Mouse (Mus musculus) lung, postnatal 25 days (tissue): ENCODE measurements around the gene Cdk5rap1.
A peak's percentile ranks its signal among the peaks of the same experiment; 100 is the strongest.
"Not testable (repeated sequence)": the region's sequence is repeated elsewhere in the genome, so short reads cannot be mapped to it uniquely, and the experiment has no call there.

ENCODE experiments used
- DNase-seq: peaks from one replicate; pipeline ENCODE4 v3.0.0; 2022; ENCODE audit warnings: low spot score

Gene Cdk5rap1

GRCm38 (mm10) chr2:154374807-154375601 is 2.2 kb upstream of the Cdk5rap1 start:
- peak; percentile 60 for DNase-seq

GRCm38 (mm10) chr2:154373961-154374632 is 1.3 kb upstream of the Cdk5rap1 start:
- DNase-seq = peak; percentile 51

- DNase-seq = peak; percentile 85
These were observed 520 bp downstream of the Cdk5rap1 start for GRCm38 (mm10) chr2:154372151-154372829.

GRCm38 (mm10) chr2:154367510-154367909 is 5.3 kb downstream of the Cdk5rap1 start:
- no peak for DNase-seq

- not testable (repeated sequence) for DNase-seq
These were observed 18.8 kb downstream of the Cdk5rap1 start for GRCm38 (mm10) chr2:154354000-154354425.

GRCm38 (mm10) chr2:154348152-154348551 is 24.7 kb downstream of the Cdk5rap1 start:
- DNase-seq = no peak

- DNase-seq = no peak
These were observed 33.5 kb downstream of the Cdk5rap1 start for GRCm38 (mm10) chr2:154339356-154339755.

GRCm38 (mm10) chr2:154338161-154338560 is 34.6 kb downstream of the Cdk5rap1 start:
- DNase-seq = no peak

GRCm38 (mm10) chr2:154335572-154335971 is 37.2 kb downstream of the Cdk5rap1 start:
- DNase-seq = no peak

- DNase-seq = no peak
These were observed 46.0 kb downstream of the Cdk5rap1 start for GRCm38 (mm10) chr2:154326852-154327251.

- DNase-seq = not testable (repeated sequence)
These were observed 59.0 kb downstream of the Cdk5rap1 start for GRCm38 (mm10) chr2:154313771-154314170.

GRCm38 (mm10) chr2:154306927-154307326 is 65.9 kb downstream of the Cdk5rap1 start, which contains the start of gene Bpifb9b:
Gene Bpifb9b (plus strand): TSS chr2:154307227.
- DNase-seq = not testable (repeated sequence)

GRCm38 (mm10) chr2:154304604-154305003 is 68.2 kb downstream of the Cdk5rap1 start:
- DNase-seq = not testable (repeated sequence)

- DNase-seq = no peak
These were observed 71.0 kb downstream of the Cdk5rap1 start for GRCm38 (mm10) chr2:154301763-154302162.

GRCm38 (mm10) chr2:154300496-154300895 is 72.3 kb downstream of the Cdk5rap1 start:
- DNase-seq = peak; percentile 72

GRCm38 (mm10) chr2:154294746-154295145 is 78.1 kb downstream of the Cdk5rap1 start:
- peak; percentile 31 for DNase-seq

- DNase-seq = no peak
These were observed 80.0 kb downstream of the Cdk5rap1 start for GRCm38 (mm10) chr2:154292833-154293232.

GRCm38 (mm10) chr2:154291866-154292265 is 80.9 kb downstream of the Cdk5rap1 start:
- DNase-seq = not testable (repeated sequence)
